Mouse (Mus musculus): ENCODE measurements around the gene Tenm3. TPM values are rescaled to one million over a fixed set of nuclear protein-coding genes. Genes with fewer than 3 reads are reported as not detected.

The Tenm3 gene
- total RNA-seq, 2 experiments from 2014 or later = 122 to 147 TPM

DNA sequence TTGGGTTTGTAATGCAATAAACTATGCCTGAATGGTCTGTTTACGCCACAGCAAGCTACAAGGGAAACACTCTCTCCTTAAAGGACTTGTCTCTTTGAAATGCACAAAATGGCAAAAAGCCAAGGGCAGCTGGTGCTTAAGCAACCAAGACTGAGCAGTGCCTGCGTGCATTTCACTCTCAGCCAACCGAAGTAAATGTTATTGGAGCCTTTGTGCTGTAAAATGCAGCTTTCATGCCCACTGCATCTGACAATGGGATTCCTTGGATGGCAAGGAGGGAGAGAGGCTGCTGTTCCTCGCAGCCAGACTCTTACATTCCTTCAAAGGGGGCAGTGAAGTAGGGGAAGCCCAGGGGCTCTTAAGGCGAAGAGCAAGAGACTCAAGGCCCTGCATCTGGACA lies 385.4 kb downstream of the Tenm3 start:
- peak; percentile 37 to 54 for DNase-seq (ENCODE audit: low spot score in 2 of 2)

DNA sequence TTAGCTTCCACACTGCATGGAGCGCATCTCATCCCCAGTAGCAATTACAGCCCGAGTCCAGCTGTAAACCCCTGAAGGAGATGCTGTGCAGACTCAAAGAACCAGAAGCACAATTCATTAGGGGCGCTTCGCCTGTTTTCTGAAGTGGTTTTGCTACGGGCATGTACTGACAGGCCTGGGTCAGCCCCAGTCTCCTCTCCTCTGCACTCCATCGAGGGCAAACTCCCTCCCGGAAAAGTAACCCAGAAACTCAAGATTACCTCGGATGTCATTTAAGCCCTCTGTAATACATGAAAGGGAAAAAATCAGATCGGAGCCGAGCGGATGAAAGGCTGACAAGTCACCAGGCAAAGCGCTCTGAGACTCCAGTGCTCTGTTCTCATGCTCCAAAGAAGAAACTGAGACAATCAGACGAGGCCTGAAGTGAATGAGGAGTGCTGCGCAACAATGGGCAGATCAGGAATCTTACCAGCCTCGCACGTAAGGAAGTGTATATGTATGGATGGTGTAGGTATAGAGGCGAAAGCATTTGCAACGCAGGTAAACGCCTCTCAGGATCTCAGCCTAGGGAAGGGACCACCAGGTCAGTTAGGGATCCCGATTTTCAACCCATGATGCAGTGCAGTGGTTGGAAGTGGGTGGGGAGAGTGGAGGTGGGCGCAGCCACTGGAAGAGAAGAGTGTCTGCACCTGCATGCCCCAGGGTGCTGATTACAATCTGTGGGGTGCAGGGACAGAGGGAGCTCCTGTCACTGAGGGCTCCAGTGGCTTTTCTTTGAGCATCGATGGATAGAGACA lies 387.2 kb downstream of the Tenm3 start:
- no peak for DNase-seq (ENCODE audit: low spot score in 2 of 2)

GRCm38 (mm10) chr8:48451247-48451635 lies 392.5 kb downstream of the Tenm3 start:
- DNase-seq (ENCODE audit: low spot score in 2 of 2) = no peak

- peak in 1 of 2 experiments; percentile 13 for DNase-seq (ENCODE audit: low spot score in 2 of 2)
These were observed 393.1 kb downstream of the Tenm3 start for GRCm38 (mm10) chr8:48450397-48451246.

DNA sequence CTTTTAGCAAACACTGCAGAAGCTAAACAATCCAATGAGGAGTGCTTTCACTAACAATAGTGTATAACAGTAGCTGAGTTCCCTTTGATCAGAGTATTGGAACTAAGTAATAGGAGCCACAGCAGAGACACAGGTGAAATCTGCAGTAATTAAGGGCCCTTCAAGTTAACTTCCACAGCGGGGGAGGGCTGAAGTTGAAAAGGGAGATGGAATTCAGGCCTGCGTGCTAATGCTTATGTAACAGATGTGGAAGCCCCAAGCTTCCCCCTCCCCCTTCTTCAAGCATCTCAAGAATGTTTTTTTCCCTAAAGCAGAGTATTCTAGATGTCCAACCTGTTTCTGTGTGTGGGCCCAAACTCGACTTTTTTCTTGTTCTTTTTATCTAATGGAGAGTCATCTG lies 394.1 kb downstream of the Tenm3 start:
- no peak for DNase-seq (ENCODE audit: low spot score in 2 of 2)

GRCm38 (mm10) chr8:48445690-48446089 lies 398.1 kb downstream of the Tenm3 start:
- no peak for DNase-seq (ENCODE audit: low spot score in 2 of 2)

DNA sequence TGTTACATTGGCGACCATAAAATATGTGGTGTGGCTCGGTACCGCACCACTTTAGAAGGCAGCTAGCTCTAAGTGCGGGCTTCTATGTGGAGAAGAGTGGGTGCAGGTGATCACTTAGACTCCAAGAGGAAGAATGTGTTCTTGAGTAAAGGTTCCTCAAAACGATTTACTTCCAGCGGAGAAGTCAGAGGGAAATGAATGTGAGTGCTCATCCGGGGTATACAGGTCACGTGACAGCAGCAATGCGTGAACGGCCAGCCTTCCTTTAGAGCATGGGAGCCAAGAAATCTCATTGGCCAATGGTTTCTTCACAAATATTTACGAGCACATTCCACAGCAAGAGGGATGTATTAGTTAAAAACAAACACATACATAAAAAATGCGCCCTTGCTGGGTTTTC lies 404.3 kb downstream of the Tenm3 start:
- no peak for DNase-seq (ENCODE audit: low spot score in 2 of 2)

DNA sequence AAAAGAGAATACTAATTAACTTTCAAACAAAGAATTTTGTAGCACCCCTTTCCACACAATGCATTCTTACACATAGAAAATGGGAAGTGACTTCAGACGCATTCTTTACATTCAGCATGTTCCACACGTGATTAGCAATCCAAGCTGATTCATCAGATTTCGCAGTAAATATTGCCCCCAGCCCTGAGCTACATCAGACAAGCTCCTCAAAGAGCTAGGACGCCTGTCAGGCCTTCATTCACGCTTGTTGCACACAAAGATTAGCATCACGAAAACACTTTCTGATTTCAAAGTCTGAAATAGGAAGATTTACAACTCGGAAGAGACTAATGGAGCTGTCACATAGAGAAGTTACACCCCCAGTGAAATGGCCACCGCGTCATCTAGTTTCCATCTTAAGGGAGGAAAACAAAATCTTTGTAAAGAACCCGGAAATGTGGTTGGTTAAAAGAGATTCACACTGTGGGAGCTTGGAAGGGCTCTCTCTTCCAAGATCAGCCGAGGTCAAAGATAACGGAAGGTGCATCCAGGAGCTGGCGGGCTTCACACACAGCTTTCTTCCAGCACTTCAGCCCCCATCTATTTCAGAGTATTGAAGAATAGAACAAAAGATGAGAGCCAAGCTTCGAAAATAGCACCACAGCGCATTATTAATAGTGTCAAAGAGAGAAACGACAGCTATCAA lies 406.1 kb downstream of the Tenm3 start:
- DNase-seq (ENCODE audit: low spot score in 2 of 2) = peak in 1 of 2 experiments; percentile 9

DNA sequence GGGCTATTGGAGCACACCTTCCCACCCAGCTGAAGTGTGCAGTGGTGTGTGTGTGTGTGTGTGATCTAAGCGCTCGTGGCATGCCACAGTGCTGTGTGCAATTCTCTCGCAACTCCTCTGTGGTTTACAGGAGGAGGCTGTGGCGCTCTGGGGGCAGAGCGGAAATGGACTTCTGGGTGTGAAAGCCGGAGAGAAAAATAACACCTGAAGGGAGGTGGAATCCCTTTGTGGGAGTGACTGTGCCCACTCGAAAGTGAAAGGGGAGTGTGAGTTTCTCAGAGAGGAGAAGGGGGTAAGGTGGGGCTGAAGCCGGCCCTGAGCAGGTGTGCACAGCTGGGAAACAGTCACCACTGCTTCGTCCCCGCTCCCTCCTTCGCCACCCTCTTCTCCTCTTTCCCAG lies 418.6 kb downstream of the Tenm3 start:
- DNase-seq (ENCODE audit: low spot score in 2 of 2) = no peak

DNA sequence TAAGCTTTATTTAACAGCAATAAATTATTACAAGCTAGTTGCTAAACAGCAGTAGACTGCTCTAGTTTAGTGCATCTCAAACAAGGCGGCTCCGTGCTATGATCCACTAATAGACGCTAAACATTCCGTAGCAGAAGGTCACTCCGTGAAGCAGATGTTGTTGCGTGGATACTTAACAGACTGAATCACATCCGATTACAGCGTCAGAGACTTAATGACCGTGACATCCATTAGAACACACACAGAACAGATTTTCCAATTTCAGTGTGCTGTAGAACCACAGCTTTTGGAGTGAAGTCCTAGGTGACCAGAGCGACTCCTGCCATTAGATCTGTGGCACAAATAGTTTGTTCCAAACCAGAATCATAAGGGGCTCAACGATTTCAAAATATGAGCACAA lies 426.0 kb downstream of the Tenm3 start:
- no peak for DNase-seq (ENCODE audit: low spot score in 2 of 2)

- no peak for DNase-seq (ENCODE audit: low spot score in 2 of 2)
These were observed 432.8 kb downstream of the Tenm3 start for GRCm38 (mm10) chr8:48410916-48411315.

DNA sequence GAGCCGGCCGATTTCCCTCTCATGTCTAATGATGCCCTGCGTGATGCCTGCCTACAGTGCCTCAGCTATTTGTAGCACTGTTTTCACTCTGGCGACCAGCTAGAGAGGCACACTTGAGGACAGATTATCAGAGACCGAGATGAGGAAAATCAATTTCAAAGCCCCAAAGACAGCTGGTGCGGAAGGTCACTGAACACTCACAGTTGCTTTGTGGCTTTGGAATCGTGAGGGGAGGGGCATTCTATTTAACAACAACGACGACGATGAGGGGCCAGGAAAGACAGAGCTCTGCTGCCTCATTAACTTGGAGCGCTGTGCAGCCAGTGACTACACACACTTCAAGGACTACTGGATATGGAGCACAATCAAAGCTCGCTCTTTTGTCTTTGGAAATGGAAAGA lies 443.2 kb downstream of the Tenm3 start:
- no peak for DNase-seq (ENCODE audit: low spot score in 2 of 2)

GRCm38 (mm10) chr8:48385833-48386232 lies 457.9 kb downstream of the Tenm3 start:
- DNase-seq (ENCODE audit: low spot score in 2 of 2) = no peak

- no peak for DNase-seq (ENCODE audit: low spot score in 2 of 2)
These were observed 463.7 kb downstream of the Tenm3 start for GRCm38 (mm10) chr8:48380035-48380434.

DNA sequence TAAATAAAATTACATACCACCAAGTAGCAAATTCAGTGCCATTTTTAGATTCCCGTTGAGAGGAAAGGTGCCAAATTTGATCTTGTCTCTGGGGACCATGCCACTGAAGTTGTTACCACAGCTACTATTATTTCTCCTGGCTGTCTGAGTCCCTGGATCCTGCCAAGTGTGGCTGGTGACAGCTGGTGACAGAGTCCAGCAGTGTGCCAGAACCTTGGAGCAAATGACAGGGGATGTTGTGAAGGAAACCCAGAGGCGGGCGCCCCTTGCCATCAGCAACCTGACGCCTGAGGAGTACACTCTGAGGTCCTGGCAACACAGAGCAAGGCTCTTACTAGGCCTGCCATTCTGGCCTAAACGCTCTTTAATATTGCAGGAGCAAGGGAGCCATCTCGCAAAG lies 467.0 kb downstream of the Tenm3 start:
- peak; percentile 58 to 65 for DNase-seq (ENCODE audit: low spot score in 2 of 2)

DNA sequence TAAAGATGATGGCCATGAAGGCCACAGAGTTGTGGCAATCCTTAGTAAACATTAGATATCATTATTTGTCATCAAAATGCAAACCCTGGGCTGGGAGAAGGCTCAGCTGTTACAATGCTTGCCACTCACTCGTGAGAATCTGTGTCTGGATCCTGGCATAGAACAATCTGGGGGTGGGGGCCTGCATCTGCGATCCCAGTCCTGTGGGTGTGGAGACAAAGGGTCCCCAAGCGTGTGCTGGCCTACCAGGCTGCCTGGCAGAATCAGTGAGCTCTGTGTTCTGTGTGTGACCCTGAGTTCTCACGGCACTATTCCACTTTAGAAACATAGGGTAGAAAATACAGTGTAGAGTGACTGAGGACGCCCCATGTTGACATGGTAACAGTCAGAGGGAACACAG lies 468.6 kb downstream of the Tenm3 start:
- peak; percentile 22 to 38 for DNase-seq (ENCODE audit: low spot score in 2 of 2)

GRCm38 (mm10) chr8:48373404-48373803 lies 470.3 kb downstream of the Tenm3 start:
- DNase-seq (ENCODE audit: low spot score in 2 of 2) = no peak

- DNase-seq (ENCODE audit: low spot score in 2 of 2) = no peak
These were observed 476.6 kb downstream of the Tenm3 start for GRCm38 (mm10) chr8:48367164-48367563.

GRCm38 (mm10) chr8:48356849-48357248 lies 486.9 kb downstream of the Tenm3 start:
- no peak for DNase-seq (ENCODE audit: low spot score in 2 of 2)

- DNase-seq (ENCODE audit: low spot score in 2 of 2) = no peak
These were observed 490.3 kb downstream of the Tenm3 start for GRCm38 (mm10) chr8:48353458-48353857.

DNA sequence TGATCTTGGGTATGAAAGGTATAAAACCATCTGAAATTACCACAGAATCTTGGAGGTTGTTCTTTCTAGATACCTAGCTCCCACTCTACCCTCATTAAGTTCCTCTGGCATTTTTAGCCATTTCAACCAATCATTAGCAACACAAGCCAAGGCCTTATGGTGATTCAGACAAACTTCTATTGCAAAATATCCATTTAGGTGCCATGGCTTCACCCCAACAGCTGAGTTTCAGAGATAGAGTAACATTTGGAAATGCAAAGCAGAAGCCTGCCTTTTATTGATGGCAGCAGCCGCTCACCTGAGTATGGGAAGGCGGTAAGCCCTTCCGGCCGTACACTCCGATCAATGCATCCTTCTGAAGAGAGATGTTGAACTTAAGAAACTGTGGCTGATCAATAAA lies 494.9 kb downstream of the Tenm3 start:
- DNase-seq (ENCODE audit: low spot score in 2 of 2) = no peak

DNA sequence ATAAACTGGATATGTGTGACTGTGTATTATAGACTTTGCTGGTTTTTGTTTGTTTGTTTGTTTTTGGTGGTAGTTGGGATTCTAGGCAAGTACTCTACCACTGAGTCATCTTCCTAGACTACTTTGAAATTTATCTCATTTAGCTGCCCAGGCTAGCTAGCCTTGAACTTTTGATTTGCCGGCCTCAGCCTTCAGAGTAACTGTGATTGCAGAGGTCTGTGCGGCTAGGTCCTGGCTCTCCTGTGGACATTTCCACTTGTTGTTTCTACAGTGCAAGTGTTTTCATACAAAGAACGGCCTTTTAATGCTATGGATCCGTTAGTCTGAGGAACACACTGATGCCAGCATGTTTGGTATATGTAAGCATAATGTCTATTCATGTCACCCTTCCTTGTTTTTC lies 495.4 kb downstream of the Tenm3 start:
- no peak for DNase-seq (ENCODE audit: low spot score in 2 of 2)
